Mouse (Mus musculus) gastrocnemius, adult 8-10 months (tissue): ENCODE results near the gene Lpin3. TPM values are rescaled to one million over a fixed set of nuclear protein-coding genes. Genes with fewer than 3 reads are reported as not detected.

Experiments used
- DNase-seq, 2 experiments: peaks; one replicate each; pipeline ENCODE4 v3.0.0; 2022; ENCODE audit warnings: low spot score in 2 of 2
- total RNA-seq, 4 experiments: library from RNA; stranded (reverse); gene quantifications; 2 replicates each; pipeline ENCODE4 v1.2.4; 2022

Gene Lpin3
- 1 to 10 TPM; 1.2 to 2.4 (median 1.9) TPM for total RNA-seq

DNA sequence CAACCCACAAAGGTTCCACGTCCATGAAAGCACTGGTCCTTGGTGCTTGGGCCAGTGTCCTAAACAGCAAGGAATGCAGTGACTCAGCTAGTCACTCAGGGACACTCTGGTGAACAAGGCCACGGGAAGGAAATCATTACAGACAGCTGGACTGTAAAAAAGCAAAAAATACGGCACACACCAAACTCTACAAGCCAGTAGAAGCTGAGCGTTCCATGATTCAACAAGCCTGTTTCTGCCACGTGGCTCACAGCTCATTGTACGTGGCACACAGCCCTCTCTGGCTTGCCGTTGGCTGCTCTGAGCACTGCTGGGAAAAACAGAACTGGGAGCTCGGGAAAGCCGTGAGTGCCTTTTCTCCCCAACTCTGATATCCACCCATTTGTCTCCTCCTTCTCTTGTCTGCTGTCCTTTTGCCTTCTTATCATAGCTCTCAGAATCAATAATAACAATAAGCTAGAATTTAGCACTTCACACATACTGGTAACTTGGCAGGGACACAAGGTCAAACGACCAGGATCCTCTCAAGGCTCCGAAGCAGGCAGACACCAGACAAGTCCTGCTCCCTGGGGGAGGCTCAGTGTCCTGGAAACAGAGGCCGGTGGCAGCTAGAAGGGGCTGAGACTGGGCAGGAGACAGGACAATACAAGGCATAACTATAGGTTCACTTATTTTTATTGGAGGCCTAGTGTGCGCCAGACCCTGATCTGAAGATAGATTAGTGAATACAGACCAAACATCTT, at the start of gene Lpin3:
Gene Lpin3 (plus strand): TSS at position 218 of the 743 bp plus-strand sequence.
- DNase-seq: peak; percentile 72 to 77

DNA sequence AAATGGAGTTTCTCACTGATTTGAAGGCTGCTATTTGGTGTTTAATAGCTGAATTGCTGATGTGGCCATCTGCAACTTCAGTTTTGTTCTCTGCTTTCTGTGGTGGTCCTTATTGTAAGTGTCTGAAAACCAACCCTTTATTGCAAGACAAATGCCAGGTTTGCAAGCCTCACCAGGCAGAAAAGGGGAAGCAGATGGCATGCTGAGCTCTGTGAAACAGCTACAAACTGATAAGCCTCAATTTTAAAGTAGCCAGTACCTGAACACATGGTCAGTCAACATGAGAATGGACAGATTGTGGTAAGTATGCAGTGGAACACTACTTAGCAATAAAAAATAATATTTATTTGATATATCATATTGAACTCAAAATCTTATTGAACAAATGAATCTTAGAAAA, 39.6 kb upstream of the Lpin3 start:
- DNase-seq: no peak

DNA sequence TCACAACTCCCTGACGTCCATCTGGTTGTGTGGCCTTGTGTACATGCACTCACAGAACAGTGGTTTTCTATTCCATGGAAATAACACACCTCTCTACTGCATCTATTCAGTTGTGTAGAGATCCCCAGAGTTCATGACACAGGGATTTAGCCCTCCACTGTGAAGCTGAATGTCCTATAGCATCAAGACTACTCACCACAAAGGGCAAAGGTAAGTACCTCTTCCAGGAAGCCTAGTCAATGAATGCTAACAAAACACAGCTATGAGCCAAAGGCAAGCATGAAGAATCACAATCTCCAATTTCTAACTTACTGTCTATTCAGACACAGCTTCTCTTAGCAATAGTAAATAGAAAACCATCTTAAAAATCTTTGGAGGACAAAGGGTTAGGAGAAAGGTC, 32.8 kb upstream of the Lpin3 start:
- DNase-seq: no peak

DNA sequence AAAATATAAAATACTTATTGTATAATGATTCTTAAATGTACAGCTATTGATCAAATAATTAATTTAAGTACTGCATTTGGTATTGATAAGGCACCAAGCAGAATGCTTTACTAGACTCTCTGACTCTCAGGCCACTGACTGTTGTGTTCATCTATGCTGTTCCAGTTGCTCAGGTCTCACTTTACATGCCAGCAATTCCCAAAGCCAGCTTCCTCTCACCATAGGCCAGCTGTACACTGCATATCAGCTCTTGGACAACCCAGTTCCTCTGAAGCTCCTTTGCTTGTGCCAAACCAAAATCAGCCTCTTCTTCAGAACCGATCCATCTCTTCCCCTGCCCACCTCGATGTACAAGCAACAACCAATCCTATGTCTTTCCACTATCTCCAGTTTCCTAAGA, 32.3 kb upstream of the Lpin3 start:
- peak in 1 of 2 experiments; percentile 6 for DNase-seq

DNA sequence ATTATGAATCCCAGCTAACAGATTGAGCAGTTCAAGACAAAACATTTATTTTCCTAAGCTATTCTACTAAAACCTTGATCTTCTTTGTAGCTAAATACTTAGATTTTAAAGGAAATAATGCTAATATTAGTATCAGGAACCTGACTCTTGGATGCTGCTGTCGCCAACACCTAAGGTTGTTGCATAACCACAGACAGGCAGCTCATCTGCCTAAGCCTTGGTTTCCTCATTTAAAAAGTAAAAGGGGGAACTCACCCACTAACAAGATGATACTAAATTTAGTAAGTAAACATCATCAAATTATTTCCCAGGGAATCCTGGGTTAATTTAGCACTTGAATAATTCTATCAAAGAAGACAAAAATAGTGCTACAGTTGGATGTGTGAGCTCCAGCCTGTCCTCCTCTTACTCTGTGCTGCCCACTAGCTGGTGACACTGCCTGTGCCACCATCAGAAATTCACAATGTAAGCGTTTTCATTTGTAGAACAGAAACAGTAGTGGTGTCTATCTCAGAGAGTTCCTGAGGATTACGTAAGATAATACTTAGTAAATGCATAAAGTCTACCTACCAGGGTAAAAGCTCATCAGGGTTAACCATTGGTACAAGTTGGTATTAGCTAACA, 30.7 kb upstream of the Lpin3 start:
- DNase-seq: no peak

DNA sequence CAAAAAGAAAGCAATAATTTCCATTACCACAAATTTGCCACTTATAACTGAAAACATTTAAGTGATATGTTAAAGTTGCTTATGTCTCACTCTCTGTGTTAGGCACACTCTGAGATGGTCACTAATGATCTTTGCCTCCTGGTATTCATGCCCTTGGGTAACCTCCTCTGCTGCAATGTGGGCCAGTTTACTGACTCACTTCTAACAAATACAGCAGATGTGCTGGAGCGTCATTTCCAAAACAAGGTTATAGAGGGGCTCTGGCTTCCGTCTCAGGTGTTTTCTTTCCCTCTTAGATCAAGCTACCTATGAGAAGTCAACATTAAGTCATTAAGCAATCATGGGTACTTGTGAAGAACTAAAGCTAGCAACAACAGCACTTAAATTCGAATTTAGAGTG, 30.1 kb upstream of the Lpin3 start:
- no peak for DNase-seq

DNA sequence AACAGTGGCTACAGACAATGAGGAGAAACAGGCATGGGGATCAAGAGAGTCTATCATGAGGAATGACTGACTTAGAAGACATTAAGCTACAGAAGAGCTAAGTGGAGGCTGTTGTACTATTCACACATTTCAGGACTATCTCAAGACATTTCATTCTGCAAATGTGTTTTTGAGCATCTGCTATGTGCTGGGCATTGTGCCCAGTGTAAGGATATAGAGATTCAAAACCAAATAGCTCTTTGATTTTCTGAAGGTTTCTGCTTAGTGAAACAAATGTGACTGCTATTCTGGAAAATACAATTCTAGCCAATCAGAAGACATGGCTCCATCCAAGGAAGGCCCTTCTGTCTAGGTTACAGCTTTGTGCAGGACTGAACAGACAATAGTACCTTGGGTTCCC, 25.8 kb upstream of the Lpin3 start:
- no peak for DNase-seq

DNA sequence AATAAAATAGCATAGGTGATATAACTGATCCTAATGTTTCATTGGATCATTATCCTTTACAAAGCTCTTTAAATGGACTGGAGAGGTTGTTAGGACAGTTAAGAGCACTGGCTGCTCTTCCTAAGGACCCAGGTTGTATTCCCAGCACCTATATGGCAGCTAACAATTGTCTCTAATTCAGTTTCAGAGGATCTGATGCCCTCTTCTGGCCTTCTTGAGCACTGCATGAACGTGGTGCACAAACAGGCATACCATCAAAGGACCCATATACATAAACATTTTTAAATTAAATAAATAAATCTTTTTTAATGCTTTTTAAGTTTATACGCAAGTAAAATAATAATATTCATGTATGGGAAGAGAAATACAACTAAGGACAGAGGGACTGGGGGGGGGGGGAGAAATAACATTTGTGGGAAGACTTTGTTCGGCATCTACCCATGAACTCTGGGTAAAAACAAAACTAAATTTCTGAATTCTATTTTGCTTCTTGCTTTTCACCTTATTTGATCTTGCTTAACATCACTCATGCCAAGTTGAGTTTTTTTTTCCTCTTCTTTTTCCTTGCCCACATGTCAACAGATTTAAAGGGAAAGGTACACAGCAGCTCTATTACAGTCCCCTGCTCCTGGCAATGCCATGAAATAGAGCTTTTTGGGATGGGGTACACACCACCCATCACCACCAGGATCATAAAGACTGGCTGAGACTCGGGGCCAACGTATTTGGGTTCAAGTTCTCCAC, 23.9 kb upstream of the Lpin3 start:
- DNase-seq: no peak

DNA sequence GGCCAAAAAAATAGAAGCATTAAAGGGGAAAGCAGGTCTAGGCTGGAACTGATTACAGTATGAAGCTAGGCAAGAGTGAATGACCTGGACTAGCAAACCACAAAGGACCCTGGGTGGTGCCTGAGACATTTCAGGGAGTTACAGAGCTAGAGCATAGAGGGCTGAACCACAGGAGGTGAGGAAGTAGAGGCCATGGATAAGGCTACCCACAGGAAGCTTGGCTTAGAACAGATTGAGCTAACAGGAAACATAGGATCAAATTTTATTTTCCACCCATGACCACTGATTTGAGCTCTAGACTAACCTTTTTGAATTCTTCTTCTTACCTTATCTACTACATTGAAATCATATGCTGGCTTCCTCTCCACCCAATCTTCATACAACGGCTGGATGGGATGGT, 20.1 kb upstream of the Lpin3 start:
- DNase-seq: no peak

DNA sequence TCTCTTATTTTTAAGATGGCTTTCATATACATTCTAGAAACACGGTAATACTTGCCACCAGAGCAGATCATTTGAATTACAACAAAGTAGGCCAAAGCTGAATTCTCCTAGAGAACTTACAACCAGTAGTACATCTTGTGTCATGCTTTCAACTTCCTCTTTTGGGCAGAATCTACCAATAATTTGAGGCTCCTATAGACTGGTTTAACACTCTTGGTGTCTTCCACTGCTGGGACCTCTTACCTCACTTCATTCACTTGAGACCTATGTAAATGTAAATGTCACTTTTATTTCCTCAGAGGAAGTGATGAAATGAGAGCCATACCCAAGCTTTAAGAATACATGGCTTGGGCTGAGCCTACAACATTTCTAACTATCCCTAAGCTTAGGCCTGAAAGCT, 16.4 kb upstream of the Lpin3 start:
- DNase-seq: no peak

DNA sequence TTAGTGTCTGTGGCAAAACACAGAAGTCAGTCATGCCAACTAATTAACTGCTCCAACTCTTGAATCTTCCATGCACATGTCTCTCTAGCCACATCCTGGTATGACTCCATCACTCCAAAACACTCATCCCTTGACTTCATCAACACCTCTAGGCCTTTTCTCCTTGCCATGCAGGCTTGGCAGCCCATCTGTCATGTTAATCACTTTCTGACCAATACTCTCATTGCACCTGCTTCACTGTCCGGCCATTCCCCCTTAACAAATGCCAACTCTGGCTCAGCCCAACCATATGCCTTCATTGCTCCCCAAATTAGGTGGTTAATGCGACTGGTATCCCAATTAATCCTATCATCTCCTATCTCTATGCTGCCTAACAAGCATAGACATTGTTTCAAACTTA, 15.2 kb upstream of the Lpin3 start:
- DNase-seq: no peak

DNA sequence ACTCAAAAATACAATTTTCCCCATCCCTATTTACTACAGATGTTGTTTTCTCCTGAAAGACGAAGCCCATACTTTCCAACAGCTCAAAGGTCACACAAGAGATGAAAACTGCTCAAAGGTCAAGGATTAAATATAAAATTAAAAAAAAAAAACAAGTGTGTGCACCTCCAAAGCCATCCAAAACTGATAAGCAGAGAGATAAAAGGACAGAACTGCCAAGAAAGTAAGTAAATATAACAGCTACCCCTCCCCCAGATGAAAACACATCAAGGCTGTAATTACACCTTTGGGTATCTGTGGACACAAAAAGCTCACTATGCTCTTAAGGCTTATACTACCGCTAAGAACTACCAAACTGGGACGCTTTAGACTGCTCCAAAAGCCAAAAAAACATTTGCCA, 11.0 kb upstream of the Lpin3 start:
- no peak for DNase-seq

DNA sequence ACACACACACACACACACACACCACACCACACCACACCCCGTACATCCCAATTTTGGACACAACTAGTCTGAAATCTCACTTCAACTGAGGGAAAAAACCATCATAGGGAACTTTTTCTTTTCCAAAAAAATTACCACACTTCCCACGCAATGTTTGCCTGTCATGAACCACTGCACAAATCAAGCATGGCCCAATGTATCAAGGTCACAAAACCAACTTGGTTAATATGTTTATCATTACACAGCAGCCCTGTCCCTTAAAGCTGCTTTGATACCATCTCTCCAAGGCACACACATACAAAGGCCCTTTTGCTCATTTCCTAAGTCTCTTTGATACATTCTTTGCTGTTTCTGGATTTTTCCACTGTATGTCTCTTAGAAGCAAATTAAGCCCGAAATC, 9.2 kb upstream of the Lpin3 start:
- DNase-seq: no peak

DNA sequence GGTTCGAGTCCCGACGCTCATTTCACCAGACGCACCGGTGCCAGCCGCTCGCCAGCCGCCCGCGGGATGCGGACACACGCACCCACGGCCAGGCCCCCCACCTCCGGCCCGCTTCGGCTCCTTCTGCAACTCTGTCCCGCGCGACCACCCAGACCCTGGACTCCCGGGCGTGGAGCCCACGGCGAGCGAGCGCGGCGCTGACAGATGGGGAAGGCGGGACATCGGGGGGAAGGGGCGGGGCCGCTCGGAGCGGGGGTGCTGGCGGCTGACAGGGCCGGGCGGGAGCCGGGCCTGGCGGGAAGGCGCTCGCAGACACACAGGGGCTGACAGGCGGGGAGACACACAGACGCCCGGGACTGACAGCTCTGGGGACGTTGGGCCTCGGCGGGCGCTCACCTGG, 8.1 kb upstream of the Lpin3 start:
- DNase-seq: peak; percentile 44 to 66

DNA sequence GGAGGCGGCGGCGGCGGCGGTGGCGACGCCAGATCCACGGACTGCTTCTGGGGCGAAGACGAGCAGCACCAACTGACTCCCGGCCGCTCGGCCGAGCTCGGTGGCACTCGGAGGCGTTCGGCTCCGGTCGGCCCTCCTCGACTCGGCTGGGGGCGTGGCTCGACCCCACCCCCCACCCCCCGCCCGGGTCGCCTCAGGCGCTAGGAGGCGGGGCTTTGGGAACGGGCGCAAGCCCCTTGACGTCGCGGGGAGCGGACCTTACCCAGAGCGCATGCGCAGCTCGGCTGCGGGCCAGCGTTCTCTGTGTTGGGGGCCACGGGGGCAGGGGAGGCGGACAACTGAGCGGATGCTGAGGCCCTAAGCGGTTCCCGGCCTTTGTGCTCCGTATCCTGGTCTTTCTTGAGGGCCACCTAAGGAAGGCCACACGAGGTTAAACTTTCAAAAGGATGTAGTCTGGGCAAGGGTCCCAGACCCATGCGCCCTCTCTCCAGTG, 7.5 kb upstream of the Lpin3 start, which contains the start of gene Zhx3:
Gene Zhx3 (minus strand): TSS at position 109 of the 493 bp plus-strand sequence.
- peak; percentile 85 to 93 for DNase-seq

DNA sequence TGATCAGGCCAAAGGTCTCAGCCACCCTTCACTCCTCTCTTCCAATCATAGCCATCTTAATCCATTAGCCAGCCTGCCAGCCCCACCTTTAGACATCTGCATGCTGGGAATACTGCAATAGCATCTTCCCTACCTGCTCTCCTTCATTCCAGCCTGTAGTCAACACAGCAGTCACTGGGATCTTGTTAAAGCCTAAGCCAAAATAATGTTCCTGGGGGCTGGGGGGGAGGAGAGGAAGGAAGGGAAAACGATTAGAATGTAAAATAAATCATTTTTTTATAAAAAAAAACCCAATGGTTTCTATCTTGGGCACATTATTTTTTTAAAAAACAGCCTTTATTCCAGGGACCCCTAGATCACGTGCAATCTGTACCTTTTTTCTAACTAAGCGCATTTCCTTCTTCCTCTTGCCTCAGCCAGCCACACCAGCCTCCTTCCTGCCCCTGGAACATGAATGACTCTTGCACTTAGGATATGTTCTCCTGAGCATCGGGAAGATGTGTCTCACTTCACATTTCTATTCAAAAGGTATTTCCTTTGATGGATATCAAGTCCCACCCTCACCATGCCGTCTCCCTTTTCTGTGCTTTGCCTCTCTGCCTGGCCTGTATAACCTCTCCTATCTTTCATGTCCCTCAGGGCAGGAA, 6.1 kb upstream of the Lpin3 start:
- DNase-seq: no peak

DNA sequence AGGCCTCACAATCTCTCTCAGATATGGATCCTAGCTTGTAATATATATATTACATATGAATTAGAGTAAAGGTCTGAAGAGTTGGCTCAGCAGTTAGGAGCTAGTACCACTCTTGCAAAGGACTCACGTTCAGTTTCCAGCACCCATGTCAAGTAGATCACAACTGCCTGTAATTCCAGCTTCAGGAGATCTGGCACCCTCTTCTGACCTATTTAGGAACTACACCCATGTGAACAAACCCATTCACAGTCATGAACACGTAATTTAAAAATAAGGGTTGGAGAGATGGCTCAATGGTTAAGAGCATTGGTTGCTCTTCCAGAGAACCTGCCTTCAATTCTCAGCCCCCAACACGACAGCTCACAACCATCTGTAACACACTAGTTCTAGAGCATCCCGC, 4.4 kb upstream of the Lpin3 start:
- DNase-seq: no peak

DNA sequence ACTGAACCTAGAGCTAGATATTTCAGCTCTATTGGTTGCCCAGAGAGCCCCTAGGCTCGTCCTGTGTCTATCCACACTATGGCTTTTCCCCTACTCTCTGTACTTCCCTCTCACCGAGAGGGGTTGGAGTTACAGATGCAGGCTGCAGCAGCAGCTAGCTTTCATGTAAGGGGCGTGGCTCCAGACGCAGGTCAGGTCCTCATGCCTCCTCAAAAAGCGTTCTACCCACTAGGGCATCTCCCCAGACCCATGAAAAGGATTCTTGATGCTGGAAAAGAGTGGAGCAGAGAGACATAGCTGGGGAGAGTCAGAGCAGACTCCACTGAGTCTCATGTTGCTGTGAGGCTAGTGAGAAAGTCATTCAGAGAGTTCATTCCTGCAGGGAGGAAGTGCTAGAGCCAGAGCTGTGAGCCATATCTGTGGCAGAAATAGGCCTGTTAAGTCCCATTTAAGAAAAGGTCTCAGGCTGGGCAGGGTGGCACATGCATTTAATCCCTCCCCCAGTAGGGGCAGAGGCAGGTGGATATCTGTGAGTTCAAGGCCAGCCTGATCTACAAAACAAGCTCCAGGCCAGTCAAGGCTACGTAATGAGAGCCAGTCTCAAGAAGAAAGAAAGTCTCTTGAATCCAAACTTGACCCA, 1.1 kb downstream of the Lpin3 start:
- no peak for DNase-seq

DNA sequence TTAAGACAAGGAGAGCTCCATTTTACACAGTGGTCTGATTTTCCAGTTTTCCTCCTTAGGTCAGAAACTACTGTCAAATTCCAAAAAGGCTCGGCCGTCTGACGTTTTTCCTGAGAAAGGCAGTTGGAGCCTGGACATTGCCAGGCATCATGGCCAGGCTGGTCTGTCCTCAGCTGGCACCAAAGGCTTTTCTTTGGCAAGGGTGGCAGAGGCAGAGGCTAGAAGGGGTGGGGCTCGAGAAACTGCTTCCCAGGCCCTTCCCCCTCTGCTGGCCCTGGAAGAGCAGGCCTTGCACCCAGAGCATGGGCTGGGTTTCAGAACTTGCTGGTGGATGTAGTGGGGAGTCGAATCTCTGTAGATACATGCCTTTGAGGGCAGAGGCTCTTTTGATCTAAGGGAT, 2.0 kb downstream of the Lpin3 start:
- DNase-seq: peak in 1 of 2 experiments; percentile 22

DNA sequence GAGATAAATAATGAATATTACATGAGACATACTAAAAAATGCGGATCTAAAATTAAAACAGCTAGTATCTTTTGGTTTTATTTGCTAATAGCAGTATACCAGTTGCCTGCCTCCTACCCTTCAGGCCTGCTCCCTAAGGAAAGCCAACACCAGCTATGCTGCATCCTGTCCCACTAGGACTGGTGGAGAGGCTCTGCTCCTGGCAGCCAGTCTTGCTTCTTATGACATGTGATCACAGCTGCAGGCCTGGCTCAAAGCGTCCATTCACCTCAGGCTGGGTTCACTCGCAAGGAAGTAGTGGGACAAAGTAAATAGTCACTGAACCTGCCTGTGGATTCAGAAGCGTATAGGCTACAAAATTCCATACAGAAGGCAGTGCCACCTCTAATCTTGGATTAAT, 3.4 kb downstream of the Lpin3 start:
- peak; percentile 69 to 85 for DNase-seq

DNA sequence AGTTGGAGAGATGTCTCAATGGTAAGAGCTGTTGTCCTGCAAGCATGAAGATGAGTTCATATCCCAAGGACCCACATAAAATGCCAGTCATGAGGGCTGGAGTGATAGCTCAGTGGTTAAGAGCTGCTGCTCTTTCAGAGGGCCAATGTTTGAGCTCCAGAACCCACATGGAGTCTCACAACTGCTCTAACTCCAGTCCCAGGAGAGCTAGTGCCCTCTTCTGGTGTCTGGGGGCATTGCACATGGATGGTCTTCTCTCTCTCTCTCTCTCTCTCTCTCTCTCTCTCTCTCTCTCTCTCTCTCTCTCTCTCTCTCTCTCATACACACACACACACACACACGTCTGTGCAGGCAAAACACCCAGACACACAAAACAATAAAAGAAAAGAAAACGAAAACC, 4.4 kb downstream of the Lpin3 start:
- DNase-seq: no peak
